Mouse (Mus musculus) Patski (cell line): ENCODE results near the gene Abracl. TPM values are rescaled to one million over a fixed set of nuclear protein-coding genes. Genes with fewer than 3 reads are reported as not detected.

Experiments
- ATAC-seq: fragments of 100-300 bp; one replicate; pipeline ENCODE4 v1.8.0; 2021
- CTCF ChIA-PET: fragments of 350-600 bp; sonication (Branson Sonifier 250); formaldehyde crosslinking; loops from one replicate; lab custom pipeline; 2022; ENCODE audit warnings: inconsistent platforms; lab: Charles Lee
- POLR2A ChIA-PET: fragments of 350-600 bp; sonication (Branson Sonifier 250); formaldehyde crosslinking; loops from one replicate; lab custom pipeline; 2022; ENCODE audit warnings: antibody characterized with exemption, inconsistent platforms; lab: Charles Lee
- DNase-seq: peaks from one replicate; pipeline ENCODE4 v3.0.0-alpha.2; 2011; ENCODE audit warnings: low read depth, low spot score
- H3K27me3 ChIP-seq: fragments of 371-371 bp; one replicate; pipeline ENCODE4 v1.5.1; 2021
- CTCF ChIP-seq: fragments of 100-300 bp; IDR thresholded peaks from one replicate; pipeline ENCODE4 v1.5.1; 2021
- in situ Hi-C: fragments of 300-500 bp; cut with MboI; formaldehyde crosslinking; loops from 3 replicates; pipeline ENCODE4 v1.11.1; 2018; ENCODE audit warnings: low pct_unique_long_range_greater_than_20kb, mixed read lengths
- polyA plus RNA-seq: library from polyadenylated mRNA; unstranded; gene quantifications from one replicate; pipeline ENCODE4 v1.2.3, GENCODE M21; 2021

Abracl gene
- polyA plus RNA-seq, 1 experiment from 2014 or later, result 122 TPM

DNA sequence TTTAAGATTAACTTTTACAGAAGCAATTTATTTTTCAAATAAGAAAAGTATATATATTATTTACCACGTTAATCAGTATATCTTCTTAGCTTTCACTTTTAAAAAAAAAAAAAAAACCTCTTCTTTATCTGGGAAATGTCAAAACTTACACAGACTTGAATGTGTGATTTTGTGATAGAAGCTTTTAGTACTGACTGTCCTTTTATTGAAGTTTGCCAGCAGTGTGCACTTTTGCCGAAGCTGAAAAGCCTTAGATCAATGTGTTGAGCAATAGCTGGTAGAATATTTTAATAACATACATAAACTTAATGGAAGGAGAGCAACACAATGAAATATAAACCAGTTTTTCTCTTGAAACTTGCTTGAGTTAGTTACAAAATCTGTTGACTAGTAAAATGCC lies 37.7 kb upstream of the Abracl start:
- ATAC-seq (no peak), DNase-seq (no peak)
- no peaks in the 10 kb centered on the region for H3K27me3 ChIP-seq
- CTCF ChIA-PET, result interaction anchor here (1.3 kb wide), 1 partner anchor 13 kb away, joined by 5 read pairs; no protein-coding TSS in a partner anchor
- POLR2A ChIA-PET, result interaction anchor here (0.6 kb wide), 1 partner anchor 34 kb away, joined by 8 read pairs; no protein-coding TSS in a partner anchor
- in situ Hi-C loops, result no loop called here
- no peak for TF ChIP-seq CTCF

- no peaks in the 10 kb centered on the region for H3K27me3 ChIP-seq
- no peak for TF ChIP-seq CTCF
- no peak for DNase-seq
- POLR2A ChIA-PET, result interaction anchor here (1.0 kb wide), 1 partner anchor 9 kb away, joined by 3 read pairs; no protein-coding TSS in a partner anchor
- ATAC-seq, result no peak
- in situ Hi-C loops, result no loop called here
- CTCF ChIA-PET, result interaction anchor here (1.3 kb wide), 1 partner anchor 14 kb away, joined by 5 read pairs; no protein-coding TSS in a partner anchor
Observed at GRCm38 (mm10) chr10:18059807-18060206, 36.7 kb upstream of the Abracl start.

- POLR2A ChIA-PET, result no interaction called here
- no peaks in the 10 kb centered on the region for H3K27me3 ChIP-seq
- no peak for TF ChIP-seq CTCF
- DNase-seq, result no peak
- no peak for ATAC-seq
- CTCF ChIA-PET, result interaction anchor here (1.4 kb wide), 1 partner anchor 19 kb away, joined by 3 read pairs; no protein-coding TSS in a partner anchor
- in situ Hi-C loops, result no loop called here
Observed at GRCm38 (mm10) chr10:18058681-18059338, 35.7 kb upstream of the Abracl start.

GRCm38 (mm10) chr10:18056391-18056745 lies 33.3 kb upstream of the Abracl start:
- no peak for ATAC-seq
- TF ChIP-seq CTCF, result no peak
- CTCF ChIA-PET, result interaction anchor here (1.2 to 3.8 kb wide), 5 partner anchors 10 to 141 kb away, joined by 3 to 20 read pairs (median 6); no protein-coding TSS in a partner anchor
- POLR2A ChIA-PET, result interaction anchor here (0.7 to 1.6 kb wide), 2 partner anchors 9 to 140 kb away, joined by 4 to 8 read pairs; no protein-coding TSS in a partner anchor
- H3K27me3 ChIP-seq, result no peaks in the 10 kb centered on the region
- no peak for DNase-seq
- in situ Hi-C loops, result no loop called here

DNA sequence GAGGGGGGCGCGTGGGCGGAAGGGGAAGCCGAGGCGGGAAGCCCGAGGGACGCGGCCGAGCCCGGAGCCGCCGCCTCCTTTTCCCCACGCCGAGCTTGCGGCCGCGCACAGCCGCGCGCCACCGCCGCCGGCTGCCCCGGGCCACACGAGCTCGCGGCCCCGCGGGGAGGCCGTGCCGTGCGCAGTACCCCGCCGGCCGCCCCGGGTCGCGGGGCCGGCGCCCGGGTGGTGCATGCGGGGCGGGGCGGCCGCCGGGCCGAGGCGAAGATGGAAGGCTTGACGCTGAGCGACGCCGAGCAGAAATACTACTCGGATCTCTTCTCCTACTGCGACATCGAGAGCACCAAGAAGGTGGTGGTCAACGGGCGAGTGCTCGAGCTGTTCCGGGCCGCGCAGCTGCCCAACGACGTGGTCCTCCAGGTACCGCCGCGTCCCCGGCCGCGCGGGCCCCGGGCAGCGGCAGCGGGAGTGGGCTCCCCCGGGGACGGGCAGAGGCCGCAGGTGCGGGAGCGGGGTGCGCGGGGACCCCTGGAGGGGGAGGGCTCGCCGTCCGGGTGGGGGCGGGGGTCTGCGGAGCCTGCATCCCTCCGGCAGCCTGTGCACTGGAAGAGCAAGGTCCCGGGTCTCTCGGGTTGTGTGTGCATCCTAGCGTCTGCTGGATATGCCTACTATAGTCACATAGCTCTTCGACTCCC lies 32.8 kb upstream of the Abracl start, which contains the start of gene Reps1:
Reps1 (plus strand) TSS at position 166 of the 695 bp plus-strand sequence.
- ChIA-PET POLR2A (interaction anchor here (0.7 to 1.6 kb wide), 2 partner anchors 9 to 141 kb away, joined by 4 to 8 read pairs; no protein-coding TSS in a partner anchor), CTCF (interaction anchor here (1.2 to 3.8 kb wide), 4 partner anchors 10 to 141 kb away, joined by 3 to 20 read pairs (median 6); no protein-coding TSS in a partner anchor)
- peak; percentile 63 for ATAC-seq

DNA sequence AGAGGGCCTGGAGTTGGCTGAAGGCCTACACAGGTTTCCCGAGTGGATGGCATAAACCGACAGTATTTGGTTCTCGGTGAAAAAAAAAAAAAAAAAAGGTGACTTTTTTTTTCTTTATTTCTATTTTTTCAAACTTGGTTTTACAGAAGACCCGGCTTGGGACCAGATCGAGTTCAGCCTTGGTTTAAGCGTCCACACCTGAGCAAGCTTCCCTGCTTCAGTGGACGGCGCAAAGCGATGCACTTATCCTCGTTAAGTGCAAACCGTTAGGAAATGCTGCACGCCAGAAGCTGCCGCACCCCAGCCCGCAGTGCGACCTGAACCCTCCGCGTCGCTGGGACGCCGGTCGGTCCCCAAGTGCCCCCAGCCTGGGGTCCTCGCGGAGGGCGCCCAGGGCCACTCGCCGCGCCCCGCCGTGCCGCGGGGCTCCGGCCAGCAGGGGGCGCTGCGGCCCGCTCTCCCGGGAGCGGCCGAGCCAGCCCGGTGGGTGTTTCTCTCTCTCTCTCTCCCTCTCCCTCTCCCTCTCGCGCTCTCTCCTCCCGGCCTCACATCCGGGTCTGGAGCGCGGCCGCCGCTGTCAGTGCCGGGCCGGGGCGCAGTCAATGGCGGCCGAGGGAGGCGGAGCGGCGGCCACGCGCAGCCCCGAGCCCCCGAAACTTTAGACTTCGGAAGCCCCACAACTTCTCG lies 32.1 kb upstream of the Abracl start:
- DNase-seq (no peak), ATAC-seq (peak; percentile 97)
- ChIA-PET CTCF (interaction anchor here (1.3 to 3.8 kb wide), 2 partner anchors 62 to 142 kb away, joined by 4 to 20 read pairs; no protein-coding TSS in a partner anchor), POLR2A (interaction anchor here (0.8 to 1.6 kb wide), 2 partner anchors 12 to 141 kb away, joined by 3 to 8 read pairs; no protein-coding TSS in a partner anchor)
- TF ChIP-seq CTCF, result peak; percentile 96
- in situ Hi-C loops, result no loop called here
- no peaks in the 10 kb centered on the region for H3K27me3 ChIP-seq

More for the DNA sequence above, 32.8 kb upstream of the Abracl start, which contains the start of gene Reps1:
- H3K27me3 ChIP-seq, result no peaks in the 10 kb centered on the region
- in situ Hi-C loops, result no loop called here
- no peak for TF ChIP-seq CTCF
- no peak for DNase-seq

GRCm38 (mm10) chr10:18047380-18048146 lies 24.5 kb upstream of the Abracl start:
- no peaks in the 10 kb centered on the region for H3K27me3 ChIP-seq
- ChIA-PET CTCF (no interaction called here), POLR2A (no interaction called here)
- ATAC-seq (no peak), DNase-seq (no peak)
- in situ Hi-C loops, result no loop called here
- no peak for TF ChIP-seq CTCF

DNA sequence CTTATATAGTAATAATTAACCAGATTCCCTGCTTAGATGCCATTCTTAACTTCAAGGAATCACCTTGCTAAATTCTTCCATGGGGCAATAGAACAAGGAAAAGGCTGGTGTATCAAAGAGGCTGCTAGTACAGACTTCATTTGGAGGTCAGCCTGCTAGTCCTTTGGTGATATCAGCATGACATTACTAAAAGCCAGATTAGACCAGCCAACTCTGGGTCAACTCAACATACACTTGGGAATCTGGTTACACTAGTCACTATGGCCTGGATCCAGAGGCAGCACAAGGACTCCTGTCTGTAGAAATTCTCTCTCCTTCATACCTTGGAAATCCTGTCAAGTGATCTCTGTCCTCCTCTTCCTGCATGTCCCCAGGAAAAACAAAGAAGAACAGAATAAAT lies 23.3 kb upstream of the Abracl start:
- in situ Hi-C loops, result no loop called here

DNA sequence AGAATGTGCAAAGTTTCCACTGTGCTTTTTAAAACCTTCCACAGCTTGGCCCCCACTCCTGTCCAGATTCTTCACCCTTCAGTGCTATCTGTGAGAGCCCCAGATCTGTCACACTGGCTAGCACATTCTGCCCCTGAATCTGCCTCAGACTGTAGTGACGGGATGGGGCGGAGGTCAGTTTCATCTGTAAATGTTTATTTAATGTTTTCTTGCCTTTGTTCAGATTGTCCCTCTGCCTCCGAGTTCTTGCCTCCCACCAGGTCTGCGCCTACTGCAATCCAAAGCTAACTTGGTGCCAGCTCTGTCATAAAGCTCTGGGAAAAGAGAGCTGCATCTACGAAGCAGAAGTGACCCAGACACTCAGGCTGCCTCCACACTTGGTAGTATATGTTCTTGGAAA lies 13.8 kb upstream of the Abracl start:
- no peaks in the 10 kb centered on the region for H3K27me3 ChIP-seq
- CTCF ChIA-PET, result interaction anchor here (1.4 kb wide), 1 partner anchor 170 kb away, joined by 3 read pairs; no protein-coding TSS in a partner anchor
- TF ChIP-seq CTCF, result no peak
- DNase-seq (no peak), ATAC-seq (no peak)
- in situ Hi-C loops, result no loop called here
- POLR2A ChIA-PET, result no interaction called here

More for the DNA sequence above, 23.3 kb upstream of the Abracl start:
- TF ChIP-seq CTCF, result no peak
- no peak for ATAC-seq
- DNase-seq, result no peak
- POLR2A ChIA-PET, result no interaction called here
- CTCF ChIA-PET, result no interaction called here
- no peaks in the 10 kb centered on the region for H3K27me3 ChIP-seq
